Mouse (Mus musculus): Measurements from ENCODE around the gene Hoxb2.

Hoxb2 gene

GRCm38 (mm10) chr11:96316696-96317607 lies 33.4 kb upstream of the Hoxb2 start:
- no peak for DNase-seq (ENCODE audit: low spot score)

GRCm38 (mm10) chr11:96317608-96318367 lies 32.5 kb upstream of the Hoxb2 start, which contains the start of gene Hoxb4:
Gene Hoxb4, plus strand, starts transcription at chr11:96318267.
- DNase-seq (ENCODE audit: low spot score), result no peak

GRCm38 (mm10) chr11:96318368-96319070 lies 31.8 kb upstream of the Hoxb2 start:
- DNase-seq (ENCODE audit: low spot score), result no peak

GRCm38 (mm10) chr11:96319071-96319902 lies 31.0 kb upstream of the Hoxb2 start:
- no peak for DNase-seq (ENCODE audit: low spot score)

GRCm38 (mm10) chr11:96319910-96320309 lies 30.4 kb upstream of the Hoxb2 start:
- no peak for DNase-seq (ENCODE audit: low spot score)

GRCm38 (mm10) chr11:96320688-96321087 lies 29.6 kb upstream of the Hoxb2 start:
- DNase-seq (ENCODE audit: low spot score), result no peak

- DNase-seq (ENCODE audit: low spot score), result no peak
These were observed 28.5 kb upstream of the Hoxb2 start for GRCm38 (mm10) chr11:96321846-96322245.

GRCm38 (mm10) chr11:96322738-96323137 lies 27.6 kb upstream of the Hoxb2 start:
- no peak for DNase-seq (ENCODE audit: low spot score)

GRCm38 (mm10) chr11:96323154-96323553 lies 27.2 kb upstream of the Hoxb2 start, which contains the start of gene Hoxb3:
Gene Hoxb3, plus strand, starts transcription at chr11:96323326.
- no peak for DNase-seq (ENCODE audit: low spot score)

GRCm38 (mm10) chr11:96324125-96324524 lies 26.2 kb upstream of the Hoxb2 start:
- no peak for DNase-seq (ENCODE audit: low spot score)

- DNase-seq (ENCODE audit: low spot score), result no peak
These were observed 25.4 kb upstream of the Hoxb2 start for GRCm38 (mm10) chr11:96324965-96325364.

- no peak for DNase-seq (ENCODE audit: low spot score)
These were observed 24.5 kb upstream of the Hoxb2 start for GRCm38 (mm10) chr11:96325747-96326212.

GRCm38 (mm10) chr11:96326705-96327104 lies 23.6 kb upstream of the Hoxb2 start:
- no peak for DNase-seq (ENCODE audit: low spot score)

GRCm38 (mm10) chr11:96327122-96327521 lies 23.2 kb upstream of the Hoxb2 start:
- no peak for DNase-seq (ENCODE audit: low spot score)

GRCm38 (mm10) chr11:96327750-96328149 lies 22.6 kb upstream of the Hoxb2 start:
- DNase-seq (ENCODE audit: low spot score), result no peak

GRCm38 (mm10) chr11:96328605-96329004 lies 21.7 kb upstream of the Hoxb2 start:
- no peak for DNase-seq (ENCODE audit: low spot score)

GRCm38 (mm10) chr11:96332105-96332504 lies 18.2 kb upstream of the Hoxb2 start:
- no peak for DNase-seq (ENCODE audit: low spot score)

- no peak for DNase-seq (ENCODE audit: low spot score)
These were observed 17.7 kb upstream of the Hoxb2 start for GRCm38 (mm10) chr11:96332618-96333032.

GRCm38 (mm10) chr11:96333241-96334001 lies 16.9 kb upstream of the Hoxb2 start:
- DNase-seq (ENCODE audit: low spot score), result no peak

- DNase-seq (ENCODE audit: low spot score), result no peak
These were observed 16.3 kb upstream of the Hoxb2 start for GRCm38 (mm10) chr11:96334002-96334364.

GRCm38 (mm10) chr11:96334998-96335397 lies 15.3 kb upstream of the Hoxb2 start:
- DNase-seq (ENCODE audit: low spot score), result no peak
